Mouse (Mus musculus): ENCODE measurements at regions not wholly inside any gene's neighbourhood (a gene's known extent, or its start where the extent isn't known, plus 50 kb on each side); places are given as distances from the start of the nearest gene placed in this dataset.

- TF ChIP-seq POLR2A (IDR thresholded peaks at IDR 0.05; ENCODE audit: borderline replicate concordance, extremely low read depth, insufficient read depth, insufficient read length, poor library complexity, severe bottlenecking) (no peak), CTCF (IDR thresholded peaks at IDR 0.05; ENCODE audit: borderline replicate concordance, extremely low read depth, insufficient read depth, insufficient read length) (no peak)
Observed at GRCm38 (mm10) chr15:36928678-36929077, 78.9 kb downstream of the Zfp706 start.

Measured in brain, embryonic 14.5 days (tissue).